Mouse (Mus musculus): Measurements from ENCODE around the gene Unc93a. TPM values are rescaled to one million over a fixed set of nuclear protein-coding genes. Genes with fewer than 3 reads are reported as not detected.

Gene Unc93a
- 0.24 to 0.99 TPM (median 0.48 TPM) in 3 of 4 replicates, not detected in the other for total RNA-seq (2023; ENCODE audit: inconsistent age)

DNA sequence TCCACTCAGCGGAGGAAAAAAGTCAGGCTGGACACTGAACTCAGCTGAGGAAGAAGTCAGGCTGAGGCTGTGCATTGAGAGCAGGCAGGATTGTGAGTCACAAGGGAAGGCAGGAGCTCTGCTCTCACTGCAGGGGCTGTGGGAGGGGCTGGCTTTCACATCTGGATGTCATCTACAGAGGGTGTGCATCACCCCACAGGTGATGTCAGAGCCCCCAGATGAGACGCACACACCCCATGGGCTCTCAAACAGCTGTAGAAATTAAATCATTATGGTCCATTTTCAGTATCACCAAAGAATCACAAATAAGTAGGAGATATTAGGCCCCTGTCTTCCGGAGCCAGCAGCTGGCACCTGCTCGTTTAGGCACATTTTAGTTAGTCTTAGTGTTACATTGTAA is at the start of gene Unc93a:
Gene Unc93a (minus strand): TSS at position 101 of the 400 bp plus-strand sequence.

DNA sequence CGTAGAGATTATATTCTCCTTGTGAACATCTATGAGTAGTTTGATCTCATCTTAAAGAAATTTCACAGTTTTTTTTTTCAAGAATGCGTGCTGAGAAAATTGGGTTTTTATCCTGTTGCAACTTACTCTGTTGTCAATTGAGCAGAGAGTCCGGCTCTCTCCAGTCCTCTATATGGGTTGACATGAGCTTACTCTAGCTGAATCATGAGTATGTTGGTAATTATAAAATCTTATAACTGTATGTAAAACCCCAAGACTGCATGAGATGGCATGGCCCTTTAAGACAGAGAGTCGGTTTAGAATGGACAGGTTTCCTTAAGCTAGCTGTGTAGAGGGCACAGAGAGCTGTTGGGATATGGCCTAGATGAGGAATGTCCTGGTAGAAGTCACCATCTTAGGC is 70.8 kb downstream of the Unc93a start, which contains the start of gene Tcp10b:
Gene Tcp10b (plus strand): TSS at position 301 of the 400 bp plus-strand sequence.

Other genes with a start within 250 kb of the Unc93a start
- gene Pnldc1, start 221.6 kb downstream of the Unc93a start, total RNA-seq (2023; ENCODE audit: inconsistent age): 0.66 to 5.4 TPM (median 1.2 TPM) in 4 replicates
- 233 to 257 TPM (median 233 TPM) in 4 replicates for gene Tcp1, start 216.1 kb downstream of the Unc93a start, total RNA-seq (2023; ENCODE audit: inconsistent age)
- gene Mrpl18, start 215.5 kb downstream of the Unc93a start, total RNA-seq (2023; ENCODE audit: inconsistent age): 31.6 to 45.1 TPM (median 34.5 TPM) in 4 replicates
- 1.1 TPM in 1 of 4 replicates, not detected in the others for gene Acat3, start 191.2 kb downstream of the Unc93a start, total RNA-seq (2023; ENCODE audit: inconsistent age)
- gene Acat2, start 171.1 kb downstream of the Unc93a start, total RNA-seq (2023; ENCODE audit: inconsistent age): 14.8 to 18.7 TPM (median 16.9 TPM) in 4 replicates
- gene Wtap, start 137.6 kb downstream of the Unc93a start, total RNA-seq (2023; ENCODE audit: inconsistent age): 98.5 to 107 TPM (median 104 TPM) in 4 replicates
- gene Sod2, start 125.0 kb downstream of the Unc93a start, total RNA-seq (2023; ENCODE audit: inconsistent age): 79.9 to 96.6 TPM (median 88.0 TPM) in 4 replicates
- gene Gpr31b, start 79.5 kb downstream of the Unc93a start, total RNA-seq (2023; ENCODE audit: inconsistent age): 0.70 TPM in 1 of 4 replicates, not detected in the others
- not detected in 4 replicates for gene Tcp10b, start 70.7 kb downstream of the Unc93a start, total RNA-seq (2023; ENCODE audit: inconsistent age)
- not detected in 4 replicates for gene Smok2a, start 89.4 kb upstream of the Unc93a start, total RNA-seq (2023; ENCODE audit: inconsistent age)
- not detected in 4 replicates for gene Smok2b, start 98.4 kb upstream of the Unc93a start, total RNA-seq (2023; ENCODE audit: inconsistent age)
- gene Tcp10c, start 222.8 kb upstream of the Unc93a start, total RNA-seq (2023; ENCODE audit: inconsistent age): not detected in 4 replicates

Data from B cell, adult (primary cell).